Mouse (Mus musculus) megakaryocyte, embryonic 14.5 days (primary cell): ENCODE measurements around the gene C9orf72.

Source experiments
- FLI1 ChIP-seq: IDR thresholded peaks from 2 replicates; pipeline ENCODE4 v1.6.1; 2012; ENCODE audit warnings: low read length, inconsistent platforms, mixed read lengths
- GATA1 ChIP-seq: IDR thresholded peaks from 3 replicates; pipeline ENCODE4 v1.6.1; 2012; ENCODE audit warnings: mixed read lengths, low read length, inconsistent platforms, borderline replicate concordance

DNA sequence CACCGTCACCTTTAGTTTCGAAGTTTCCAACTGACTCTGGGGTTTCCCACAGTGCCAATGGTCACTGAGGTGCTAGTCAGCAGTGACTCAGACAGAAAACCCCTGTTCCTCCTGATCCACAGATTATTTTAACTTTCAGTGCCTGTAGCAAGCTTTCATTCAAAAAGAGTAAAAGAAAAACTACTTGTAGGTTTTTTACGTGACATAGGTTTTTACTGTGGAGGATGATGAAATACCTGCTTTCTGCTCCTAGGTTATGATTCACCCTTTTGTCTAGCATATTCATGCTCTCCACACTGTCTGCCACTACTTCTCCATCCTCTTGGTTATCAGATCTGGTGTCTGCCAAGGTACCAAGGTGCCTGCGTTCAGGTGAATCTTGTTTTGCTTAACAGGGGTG lies 1.9 kb downstream of the C9orf72 start:
- TF ChIP-seq GATA1 (no peak), FLI1 (no peak)
